Mouse (Mus musculus): ENCODE results near the gene Fmr1. TPM values are rescaled to one million over a fixed set of nuclear protein-coding genes. Genes with fewer than 3 reads are reported as not detected.

The Fmr1 gene
- polyA plus RNA-seq, 1 experiment from 2014 or later, result 49.9 TPM

Other genes starting within 250 kb of the Fmr1 start
- gene Fmr1nb, start 83.3 kb downstream of the Fmr1 start, polyA plus RNA-seq (2015; fragmentation: Nextera tagmentation; extraction: Ambion mirVana), result 0.31 and 0.34 TPM in 2 replicates
- 2.8 and 4.3 TPM in 2 replicates for gene Gm14698, start 142.6 kb downstream of the Fmr1 start, polyA plus RNA-seq (2015; fragmentation: Nextera tagmentation; extraction: Ambion mirVana)
- gene Gm6812, start 214.5 kb downstream of the Fmr1 start, polyA plus RNA-seq (2015; fragmentation: Nextera tagmentation; extraction: Ambion mirVana), result not detected in 2 replicates

Data from midbrain, embryonic 13.5 days (tissue).